Mouse (Mus musculus) heart, adult 10 weeks (tissue): ENCODE data around the gene Parp9. TPM values are rescaled to one million over a fixed set of nuclear protein-coding genes. Genes with fewer than 3 reads are reported as not detected.

Experiments used
- polyA plus RNA-seq: library from polyadenylated mRNA; stranded (reverse); fragments of 350-450 nt; fragmentation: Illumina TruSeq; extraction: RNeasy Lipid Tissue Mini Kit (QIAGEN cat#74804); gene quantifications from one replicate; pipeline ENCODE4 v1.2.3, GENCODE M21; 2014; ENCODE audit warnings: low read depth, low replicate concordance

Parp9 gene
- 17.0 TPM for polyA plus RNA-seq

DNA sequence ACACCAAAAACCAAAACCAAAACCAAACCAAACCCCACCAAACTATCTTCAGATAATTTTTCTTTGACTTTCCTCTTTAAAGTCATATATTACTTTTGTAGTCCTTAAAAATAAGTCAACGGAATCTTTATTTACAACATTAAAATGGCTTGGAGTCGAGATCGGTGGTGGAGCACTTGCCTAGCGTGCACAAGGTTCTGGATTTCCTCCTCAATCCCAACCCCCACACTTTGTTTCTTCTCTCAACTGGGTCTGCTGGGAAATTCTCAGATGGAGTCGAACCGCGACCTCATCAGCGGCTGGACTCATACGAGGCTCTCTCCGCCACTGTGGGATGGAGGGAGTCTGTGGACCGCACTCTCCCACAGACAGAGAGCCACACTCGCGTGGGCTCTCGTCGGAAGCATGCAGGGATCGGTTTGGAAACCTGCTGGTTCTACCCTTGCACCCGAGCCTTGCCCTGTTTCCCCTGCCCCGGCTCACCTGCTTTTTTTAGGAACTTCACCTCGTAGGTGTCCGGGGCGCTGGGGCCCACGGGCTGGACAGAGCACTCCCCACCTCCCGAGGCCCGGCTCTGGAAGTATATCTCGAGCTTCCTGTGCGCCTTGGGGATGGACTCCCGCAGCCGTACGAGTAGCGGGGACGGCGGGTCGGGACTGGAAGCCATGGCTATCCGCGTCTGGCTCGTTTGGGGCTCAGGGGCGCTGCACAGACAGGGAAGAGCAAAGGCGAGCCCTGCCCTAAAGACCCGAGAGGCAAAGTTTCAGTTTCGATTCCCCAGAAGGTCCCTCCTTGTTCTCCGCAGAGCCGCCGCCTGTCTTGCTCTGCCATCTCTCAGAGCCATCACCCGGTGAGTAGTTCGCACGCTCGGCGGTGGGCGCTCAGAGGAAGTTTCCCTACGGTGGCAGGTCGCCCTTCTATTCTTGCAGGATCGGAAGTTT is at the start of gene Parp9, which contains the start of gene Dtx3l:
Gene Parp9 (plus strand): TSS at position 260 of the 941 bp plus-strand sequence.
Gene Dtx3l (minus strand): TSS at position 941 of the 941 bp plus-strand sequence.

DNA sequence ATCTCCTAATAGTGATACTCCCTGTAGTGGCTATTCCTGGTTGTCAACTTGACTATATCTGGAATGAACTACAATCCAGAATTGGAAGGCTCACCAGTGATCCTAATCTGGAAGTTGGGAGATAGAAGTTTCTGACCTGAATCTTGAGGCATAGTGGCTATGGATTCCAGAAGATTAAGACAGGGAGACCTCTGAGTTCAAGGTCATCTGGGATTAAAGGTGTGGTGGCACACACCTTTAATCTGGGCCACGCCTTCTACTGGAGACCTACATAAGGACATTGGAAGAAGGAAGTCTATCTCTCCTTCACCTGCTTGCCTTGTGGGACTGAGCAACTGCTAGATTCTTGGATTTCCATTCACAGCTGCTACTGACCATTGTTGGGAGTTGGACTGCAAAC is 40.2 kb downstream of the Parp9 start, which contains the start of gene Kpna1:
Gene Kpna1 (plus strand): TSS at position 301 of the 400 bp plus-strand sequence.

Other genes with a start within 250 kb of the Parp9 start
- 40.5 TPM for gene Dirc2, start 169.1 kb upstream of the Parp9 start, polyA plus RNA-seq
- 2.6 TPM for gene Hspbap1, start 168.1 kb upstream of the Parp9 start, polyA plus RNA-seq
- 10.8 TPM for gene Parp14, start 66.9 kb upstream of the Parp9 start, polyA plus RNA-seq
- gene Dtx3l, start 681 bp downstream of the Parp9 start, polyA plus RNA-seq = 9.0 TPM
- 63.8 TPM for gene Kpna1, start 40.3 kb downstream of the Parp9 start, polyA plus RNA-seq
- 5.3 TPM for gene Wdr5b, start 102.7 kb downstream of the Parp9 start, polyA plus RNA-seq
- 263 TPM for gene Fam162a, start 133.1 kb downstream of the Parp9 start, polyA plus RNA-seq
- 34.3 TPM for gene Ccdc58, start 133.2 kb downstream of the Parp9 start, polyA plus RNA-seq
- gene Csta1, start 192.8 kb downstream of the Parp9 start, polyA plus RNA-seq = not detected
- not detected for gene Stfa2l1, start 218.3 kb downstream of the Parp9 start, polyA plus RNA-seq
- not detected for gene Gm5483, start 245.7 kb downstream of the Parp9 start, polyA plus RNA-seq